Mouse (Mus musculus): ENCODE measurements around the gene 2310057J18Rik. TPM values are rescaled to one million over a fixed set of nuclear protein-coding genes. Genes with fewer than 3 reads are reported as not detected.
"Not testable (repeated sequence)": the region's sequence is repeated elsewhere in the genome, so short reads cannot be mapped to it uniquely, and the experiment has no call there.

Gene 2310057J18Rik
- not detected for total RNA-seq (2021)

- intact Hi-C loops (cut with DNase I) = no loop called here
- no peak for DNase-seq
Observed at GRCm38 (mm10) chr10:28986203-28986602, at the start of gene 2310057J18Rik. Gene 2310057J18Rik, minus strand, starts transcription at chr10:28986303.

- DNase-seq; intact Hi-C loops (cut with DNase I): not testable (repeated sequence)
Observed at GRCm38 (mm10) chr10:29029960-29030359, 43.9 kb upstream of the 2310057J18Rik start.

GRCm38 (mm10) chr10:29019496-29020270 is 33.6 kb upstream of the 2310057J18Rik start:
- no peak for DNase-seq
- intact Hi-C loops (cut with DNase I) = no loop called here

- DNase-seq = no peak
- intact Hi-C loops (cut with DNase I) = no loop called here
Observed at GRCm38 (mm10) chr10:28997776-28998175, 11.7 kb upstream of the 2310057J18Rik start.

GRCm38 (mm10) chr10:28988990-28989389 is 2.9 kb upstream of the 2310057J18Rik start:
- DNase-seq = no peak
- intact Hi-C loops (cut with DNase I) = no loop called here

- DNase-seq = no peak
- intact Hi-C loops (cut with DNase I) = no loop called here
Observed at GRCm38 (mm10) chr10:28968189-28968588, 17.9 kb downstream of the 2310057J18Rik start.

GRCm38 (mm10) chr10:28955138-28955537 is 31.0 kb downstream of the 2310057J18Rik start:
- peak in 1 of 2 experiments; percentile 45 for DNase-seq
- intact Hi-C loops (cut with DNase I) = no loop called here

GRCm38 (mm10) chr10:28954515-28954914 is 31.6 kb downstream of the 2310057J18Rik start:
- intact Hi-C loops (cut with DNase I) = no loop called here
- no peak for DNase-seq

Other genes starting within 250 kb of the 2310057J18Rik start
- gene Soga3, start 157.5 kb upstream of the 2310057J18Rik start, total RNA-seq (2021) = not detected
- gene Gm49353, start 212.7 kb upstream of the 2310057J18Rik start, total RNA-seq (2021) = not detected
- gene 9330159F19Rik, start 225.3 kb upstream of the 2310057J18Rik start, total RNA-seq (2021) = under 1 TPM in 1 of 2 experiments, not detected in 1; 0.16 TPM